Mouse (Mus musculus): ENCODE measurements at regions not wholly inside any gene's neighbourhood (a gene's known extent, or its start where the extent isn't known, plus 50 kb on each side); places are given as distances from the start of the nearest gene placed in this dataset.

- TF ChIP-seq CTCF (IDR thresholded peaks at IDR 0.05; ENCODE audit: insufficient read depth, low read length) (no peak), POLR2A (IDR thresholded peaks at IDR 0.05; ENCODE audit: borderline replicate concordance, extremely low read depth, low read depth, low read length) (no peak)
Measured at GRCm38 (mm10) chr7:40700656-40701055, 197.5 kb upstream of the Vstm2b start.
